Mouse (Mus musculus): ENCODE measurements at regions not wholly inside any gene's neighbourhood (a gene's known extent, or its start where the extent isn't known, plus 50 kb on each side); places are given as distances from the start of the nearest gene placed in this dataset.
A peak's percentile ranks its signal among the peaks of the same experiment; 100 is the strongest.

GRCm38 (mm10) chr6:14819798-14820197 lies 64.7 kb upstream of the Ppp1r3a start:
- no peak for DNase-seq (ENCODE audit: low spot score)

GRCm38 (mm10) chr6:14824777-14825176 lies 69.7 kb upstream of the Ppp1r3a start:
- DNase-seq (ENCODE audit: low spot score), result no peak

DNA sequence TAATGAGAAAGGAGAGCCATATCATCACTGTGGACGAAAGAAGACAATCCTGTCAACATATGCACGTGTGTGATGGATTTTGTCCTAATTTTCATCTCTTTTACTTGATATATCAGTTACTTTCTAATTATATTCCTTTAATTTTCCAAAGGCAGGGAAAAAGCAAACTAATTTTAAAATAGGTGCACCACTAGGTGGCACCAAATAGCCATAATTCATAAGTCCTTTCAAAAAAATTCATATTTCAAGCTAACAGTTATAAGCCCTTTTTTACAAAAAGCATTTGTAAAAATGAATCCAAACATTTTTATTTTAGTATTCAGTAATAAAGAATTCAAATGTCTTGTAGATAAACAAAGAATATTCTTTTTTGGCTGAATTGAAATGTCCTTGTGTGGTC lies 62.2 kb upstream of the Foxp2 start:
- peak; percentile 4 for DNase-seq (ENCODE audit: low spot score)
